Mouse (Mus musculus): ENCODE measurements at regions not wholly inside any gene's neighbourhood (a gene's known extent, or its start where the extent isn't known, plus 50 kb on each side); places are given as distances from the start of the nearest gene placed in this dataset.

- no peak for DNase-seq
These were observed 654.8 kb upstream of the Mef2c start for GRCm38 (mm10) chr13:82849037-82849436.

GRCm38 (mm10) chr13:82869869-82870268 lies 634.0 kb upstream of the Mef2c start:
- no peak for DNase-seq

GRCm38 (mm10) chr13:82874091-82874490 lies 629.7 kb upstream of the Mef2c start:
- DNase-seq = no peak

GRCm38 (mm10) chr13:82883368-82883767 lies 620.5 kb upstream of the Mef2c start:
- DNase-seq = no peak

- no peak for DNase-seq
These were observed 615.1 kb upstream of the Mef2c start for GRCm38 (mm10) chr13:82888755-82889154.

- DNase-seq = no peak
These were observed 611.1 kb upstream of the Mef2c start for GRCm38 (mm10) chr13:82892731-82893130.

- DNase-seq = no peak
These were observed 604.1 kb upstream of the Mef2c start for GRCm38 (mm10) chr13:82899686-82900085.

GRCm38 (mm10) chr13:82902160-82902559 lies 601.7 kb upstream of the Mef2c start:
- no peak for DNase-seq

- no peak for DNase-seq
These were observed 600.2 kb upstream of the Mef2c start for GRCm38 (mm10) chr13:82903637-82904036.

- no peak for DNase-seq
These were observed 596.1 kb upstream of the Mef2c start for GRCm38 (mm10) chr13:82907689-82908088.

GRCm38 (mm10) chr13:82909151-82909550 lies 594.7 kb upstream of the Mef2c start:
- DNase-seq = no peak

- DNase-seq = no peak
These were observed 591.0 kb upstream of the Mef2c start for GRCm38 (mm10) chr13:82912859-82913258.

GRCm38 (mm10) chr13:82915194-82915593 lies 588.6 kb upstream of the Mef2c start:
- no peak for DNase-seq

- no peak for DNase-seq
These were observed 573.8 kb upstream of the Mef2c start for GRCm38 (mm10) chr13:82930010-82930409.

- DNase-seq = no peak
These were observed 566.0 kb upstream of the Mef2c start for GRCm38 (mm10) chr13:82937856-82938255.

- DNase-seq = no peak
These were observed 561.0 kb upstream of the Mef2c start for GRCm38 (mm10) chr13:82942691-82943341.

- DNase-seq = no peak
These were observed 556.9 kb upstream of the Mef2c start for GRCm38 (mm10) chr13:82946931-82947330.

- DNase-seq = no peak
These were observed 554.3 kb upstream of the Mef2c start for GRCm38 (mm10) chr13:82949541-82949940.

- DNase-seq = no peak
These were observed 541.5 kb upstream of the Mef2c start for GRCm38 (mm10) chr13:82962333-82962732.

- DNase-seq = no peak
These were observed 532.1 kb upstream of the Mef2c start for GRCm38 (mm10) chr13:82971722-82972121.

- no peak for DNase-seq
These were observed 529.5 kb upstream of the Mef2c start for GRCm38 (mm10) chr13:82974210-82974811.

- DNase-seq = no peak
These were observed 502.7 kb upstream of the Mef2c start for GRCm38 (mm10) chr13:83001118-83001517.

- DNase-seq = no peak
These were observed 487.1 kb upstream of the Mef2c start for GRCm38 (mm10) chr13:83016686-83017085.

- DNase-seq = no peak
These were observed 483.0 kb upstream of the Mef2c start for GRCm38 (mm10) chr13:83020829-83021228.

GRCm38 (mm10) chr13:83023972-83024371 lies 479.9 kb upstream of the Mef2c start:
- no peak for DNase-seq

Data from cerebellum, adult 11-12 months (tissue).